16 mouse cellular contexts compared by ENCODE assay signal in the genomic region with DNA sequence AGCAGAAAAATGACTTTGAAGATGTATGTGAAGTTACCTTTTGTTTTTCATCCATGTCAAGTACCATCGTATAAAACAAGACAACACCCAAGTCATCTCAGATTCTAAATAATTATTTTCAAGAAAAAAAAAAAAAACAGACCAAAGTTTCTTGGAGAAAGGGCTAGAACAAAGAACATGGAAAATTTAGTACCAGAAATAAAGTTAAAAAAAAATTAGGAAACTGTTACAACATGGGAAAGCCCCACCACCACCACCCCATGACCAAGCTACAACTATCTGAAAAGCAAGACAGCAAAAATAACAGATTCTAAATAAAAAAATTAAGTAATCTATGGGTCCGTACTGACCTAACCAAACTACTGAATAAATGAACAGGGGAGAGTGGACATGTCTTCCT.
"Had no signal": no experiment of that assay in that cellular context is flagged by ENCODE, and none has a peak within 500 bp of the region (broad histone marks: within the 10 kb centered on the region; RNA-seq: fewer than 3 reads in every experiment).

No protein-coding gene starts in this region.

- H3K36me3 ChIP-seq: stomach, embryonic 15.5 days had no signal

- H3K27ac ChIP-seq: neural tube, embryonic 13.5 days; neural tube, embryonic 15.5 days; stomach, embryonic 15.5 days; stomach, postnatal 0 days had no signal

- DNase-seq: retina, postnatal 1 day; right cerebral cortex, adult 18-20 months; right cerebral cortex, postnatal 14 days; right cerebral cortex, postnatal 25 days; right cerebral cortex, postnatal 4 days; spleen, adult 18-20 months; thymus, adult 18-20 months; thymus, adult 2 months; thymus, postnatal 14 days; thymus, postnatal 25 days; thymus, postnatal 36 days; thymus, postnatal 4 days had no signal

- H3K9me3 ChIP-seq: neural tube, embryonic 13.5 days; neural tube, embryonic 15.5 days; stomach, embryonic 15.5 days had no signal

- H3K9ac ChIP-seq: neural tube, embryonic 13.5 days; neural tube, embryonic 15.5 days; stomach, embryonic 15.5 days had no signal

- H3K4me2 ChIP-seq: neural tube, embryonic 13.5 days; neural tube, embryonic 15.5 days; stomach, embryonic 15.5 days had no signal

- H3K27me3 ChIP-seq: neural tube, embryonic 13.5 days; neural tube, embryonic 15.5 days; stomach, embryonic 15.5 days had no signal

- H3K4me3 ChIP-seq: neural tube, embryonic 13.5 days; neural tube, embryonic 15.5 days; stomach, embryonic 15.5 days had no signal
